Mouse (Mus musculus): ENCODE data around the gene C130026I21Rik.
"Not testable (repeated sequence)": the region's sequence is repeated elsewhere in the genome, so short reads cannot be mapped to it uniquely, and the experiment has no call there.

GRCm38 (mm10) chr1:85121841-85122240 lies 148.5 kb downstream of the C130026I21Rik start:
- not testable (repeated sequence) for TF ChIP-seq CTCF (conservative IDR thresholded peaks at IDR 0.05; ENCODE audit: low read length); NANOG (IDR thresholded peaks at IDR 0.05; ENCODE audit: borderline replicate concordance, low read length)
